Comparison of ENCODE assay signal across 10 mouse cellular contexts in genomic region chr8:56884195-56884594, GRCm38 (mm10).
DNase-seq lines count a peak whose midpoint lies in the region; ATAC-seq and TF ChIP-seq lines count a peak whose summit lies in the region.
"Had no signal": no experiment of that assay in that cellular context is flagged by ENCODE, and none has a peak within 500 bp of the region (broad histone marks: within the 10 kb centered on the region; RNA-seq: fewer than 3 reads in every experiment).

No protein-coding gene starts in this region.

- 17% methylated on average over 1 of the region's 1 CpGs for WGBS in embryonic facial prominence, embryonic 11.5 days
- WGBS in embryonic facial prominence, embryonic 10.5 days = 20% methylated on average over 1 of the region's 1 CpGs
- 3% methylated on average over 1 of the region's 1 CpGs for WGBS in kidney, postnatal 0 days
- 32% methylated on average over 1 of the region's 1 CpGs for WGBS in kidney, embryonic 14.5 days
- 12% methylated on average over 1 of the region's 1 CpGs for WGBS in embryonic facial prominence, embryonic 14.5 days
- WGBS in neural tube, embryonic 15.5 days = 16% methylated on average over 1 of the region's 1 CpGs

- peak; percentile 71 for TF ChIP-seq CTCF in kidney, postnatal 0 days (IDR thresholded peaks at IDR 0.05; ENCODE audit: low read depth)

- H3K4me1 ChIP-seq in embryonic facial prominence, embryonic 11.5 days (ENCODE audit: control insufficient read depth, insufficient read depth, low read length) = no peaks in the 10 kb centered on the region
- H3K4me1 ChIP-seq in embryonic facial prominence, embryonic 10.5 days = no peaks in the 10 kb centered on the region
- H3K4me1 ChIP-seq in kidney, postnatal 0 days (replicated peaks; ENCODE audit: insufficient read depth, low read length) = no peaks in the 10 kb centered on the region
- no peaks in the 10 kb centered on the region for H3K4me1 ChIP-seq in kidney, embryonic 14.5 days (ENCODE audit: control insufficient read depth, insufficient read depth, low read length)
- H3K4me1 ChIP-seq in embryonic facial prominence, embryonic 14.5 days (ENCODE audit: control insufficient read depth, insufficient read depth, low read length) = no peaks in the 10 kb centered on the region
- H3K4me1 ChIP-seq in neural tube, embryonic 15.5 days = no peaks in the 10 kb centered on the region
- H3K4me1 ChIP-seq: hindbrain, embryonic 15.5 days had no signal

- no peaks in the 10 kb centered on the region for H3K36me3 ChIP-seq in embryonic facial prominence, embryonic 11.5 days (replicated peaks; ENCODE audit: control insufficient read depth, insufficient read depth, low read depth, low read length)
- no peaks in the 10 kb centered on the region for H3K36me3 ChIP-seq in embryonic facial prominence, embryonic 10.5 days (replicated peaks)
- no peaks in the 10 kb centered on the region for H3K36me3 ChIP-seq in kidney, postnatal 0 days (ENCODE audit: insufficient read depth, low read length)
- no peaks in the 10 kb centered on the region for H3K36me3 ChIP-seq in kidney, embryonic 14.5 days (ENCODE audit: control insufficient read depth, insufficient read depth, low read length)
- H3K36me3 ChIP-seq in embryonic facial prominence, embryonic 14.5 days (ENCODE audit: control insufficient read depth, insufficient read depth, low read length) = no peaks in the 10 kb centered on the region
- H3K36me3 ChIP-seq in neural tube, embryonic 15.5 days = no peaks in the 10 kb centered on the region
- H3K36me3 ChIP-seq: hindbrain, embryonic 15.5 days had no signal

- H3K27ac ChIP-seq in embryonic facial prominence, embryonic 11.5 days (replicated peaks; ENCODE audit: low read depth, low read length) = no peak overlapping the region
- H3K27ac ChIP-seq in embryonic facial prominence, embryonic 10.5 days (replicated peaks) = no peak overlapping the region
- H3K27ac ChIP-seq in kidney, postnatal 0 days = no peak overlapping the region
- no peak overlapping the region for H3K27ac ChIP-seq in kidney, embryonic 14.5 days (ENCODE audit: low read depth, low read length)
- no peak overlapping the region for H3K27ac ChIP-seq in embryonic facial prominence, embryonic 14.5 days (replicated peaks; ENCODE audit: low read depth, low read length)
- H3K27ac ChIP-seq in neural tube, embryonic 15.5 days (replicated peaks) = no peak overlapping the region
- H3K27ac ChIP-seq: hindbrain, embryonic 15.5 days had no signal

- H3K27me3 ChIP-seq in embryonic facial prominence, embryonic 11.5 days (ENCODE audit: control insufficient read depth, insufficient read depth, low read length) = no peaks in the 10 kb centered on the region
- H3K27me3 ChIP-seq in embryonic facial prominence, embryonic 10.5 days (replicated peaks; ENCODE audit: low read depth, poor library complexity, severe bottlenecking) = no peaks in the 10 kb centered on the region
- H3K27me3 ChIP-seq in kidney, postnatal 0 days (ENCODE audit: insufficient read depth, low read length) = no peaks in the 10 kb centered on the region
- H3K27me3 ChIP-seq in kidney, embryonic 14.5 days (ENCODE audit: control insufficient read depth, insufficient read depth, low read length) = no peaks in the 10 kb centered on the region
- no peaks in the 10 kb centered on the region for H3K27me3 ChIP-seq in embryonic facial prominence, embryonic 14.5 days (replicated peaks; ENCODE audit: control insufficient read depth, insufficient read depth, low read length)
- H3K27me3 ChIP-seq in neural tube, embryonic 15.5 days (replicated peaks) = no peaks in the 10 kb centered on the region
- H3K27me3 ChIP-seq: hindbrain, embryonic 15.5 days had no signal

- peak; percentile 62 for DNase-seq in embryonic facial prominence, embryonic 11.5 days (ENCODE audit: low spot score)
- DNase-seq in embryonic facial prominence, embryonic 10.5 days (ENCODE audit: low spot score) = no peak
- DNase-seq in kidney, postnatal 0 days (ENCODE audit: low spot score) = peak; percentile 85
- DNase-seq in ES-CJ7 (ENCODE audit: low read depth, low spot score) = peak; percentile 49
- DNase-seq in embryonic facial prominence, embryonic 14.5 days (ENCODE audit: low spot score) = peak; percentile 71
- no peak for DNase-seq in urinary bladder, adult 18-20 months (ENCODE audit: low spot score in 2 of 2)
- DNase-seq: cerebellum, adult 11 months had no signal

- no peak for ATAC-seq in embryonic facial prominence, embryonic 11.5 days (replicated peaks; ENCODE audit: insufficient number of reproducible peaks, low FRiP score, low TSS enrichment, low read depth)
- ATAC-seq in kidney, postnatal 0 days (replicated peaks; ENCODE audit: low FRiP score, low read depth) = no peak
- ATAC-seq in kidney, embryonic 14.5 days (ENCODE audit: low FRiP score, low TSS enrichment) = no peak
- ATAC-seq in embryonic facial prominence, embryonic 14.5 days (ENCODE audit: low read depth) = no peak
- no peak for ATAC-seq in neural tube, embryonic 15.5 days (ENCODE audit: low FRiP score)

- no peaks in the 10 kb centered on the region for H3K9me3 ChIP-seq in embryonic facial prominence, embryonic 11.5 days (replicated peaks; ENCODE audit: control insufficient read depth, low read length)
- H3K9me3 ChIP-seq in embryonic facial prominence, embryonic 10.5 days = no peaks in the 10 kb centered on the region
- no peaks in the 10 kb centered on the region for H3K9me3 ChIP-seq in kidney, postnatal 0 days (replicated peaks; ENCODE audit: low read length)
- no peaks in the 10 kb centered on the region for H3K9me3 ChIP-seq in kidney, embryonic 14.5 days (ENCODE audit: control insufficient read depth, low read length)
- no peaks in the 10 kb centered on the region for H3K9me3 ChIP-seq in embryonic facial prominence, embryonic 14.5 days (ENCODE audit: control insufficient read depth, low read length)
- no peaks in the 10 kb centered on the region for H3K9me3 ChIP-seq in neural tube, embryonic 15.5 days (replicated peaks)
- H3K9me3 ChIP-seq: hindbrain, embryonic 15.5 days had no signal

- no peak overlapping the region for H3K4me3 ChIP-seq in embryonic facial prominence, embryonic 11.5 days (ENCODE audit: low read depth, low read length)
- H3K4me3 ChIP-seq in embryonic facial prominence, embryonic 10.5 days = no peak overlapping the region
- H3K4me3 ChIP-seq in kidney, postnatal 0 days (replicated peaks; ENCODE audit: low read depth, low read length) = no peak overlapping the region
- no peak overlapping the region for H3K4me3 ChIP-seq in kidney, embryonic 14.5 days (ENCODE audit: low read length)
- H3K4me3 ChIP-seq in embryonic facial prominence, embryonic 14.5 days (ENCODE audit: low read depth, low read length) = no peak overlapping the region
- H3K4me3 ChIP-seq in neural tube, embryonic 15.5 days (replicated peaks) = no peak overlapping the region
- H3K4me3 ChIP-seq: hindbrain, embryonic 15.5 days had no signal

- H3K9ac ChIP-seq in embryonic facial prominence, embryonic 11.5 days (replicated peaks; ENCODE audit: low read length) = no peak overlapping the region
- no peak overlapping the region for H3K9ac ChIP-seq in kidney, postnatal 0 days (ENCODE audit: low read depth, low read length)
- no peak overlapping the region for H3K9ac ChIP-seq in kidney, embryonic 14.5 days (ENCODE audit: low read depth, low read length)
- H3K9ac ChIP-seq in embryonic facial prominence, embryonic 14.5 days (ENCODE audit: low read depth, low read length) = no peak overlapping the region
- H3K9ac ChIP-seq in neural tube, embryonic 15.5 days (replicated peaks) = no peak overlapping the region
- H3K9ac ChIP-seq: hindbrain, embryonic 15.5 days had no signal

- H3K4me2 ChIP-seq in embryonic facial prominence, embryonic 11.5 days (ENCODE audit: low read depth, low read length) = no peak overlapping the region
- H3K4me2 ChIP-seq in kidney, postnatal 0 days (ENCODE audit: low read length) = no peak overlapping the region
- H3K4me2 ChIP-seq in kidney, embryonic 14.5 days (replicated peaks; ENCODE audit: low read depth, low read length) = no peak overlapping the region
- H3K4me2 ChIP-seq in embryonic facial prominence, embryonic 14.5 days (ENCODE audit: low read depth, low read length) = no peak overlapping the region
- no peak overlapping the region for H3K4me2 ChIP-seq in neural tube, embryonic 15.5 days
- H3K4me2 ChIP-seq: hindbrain, embryonic 15.5 days had no signal

Comparison
In these comparisons a context has a peak if more than half of its experiments do, and no peak if none do; other contexts are left out.
1. DNase-seq: peak in embryonic facial prominence, embryonic 11.5 days (single experiment), kidney, postnatal 0 days (single experiment), ES-CJ7 (single experiment) and embryonic facial prominence, embryonic 14.5 days (single experiment); none in embryonic facial prominence, embryonic 10.5 days (single experiment) and urinary bladder, adult 18-20 months (0 of 2).